Mouse (Mus musculus) lung, embryonic 16.5 days (tissue): ENCODE data around the gene Tnp2. TPM values are rescaled to one million over a fixed set of nuclear protein-coding genes. Genes with fewer than 3 reads are reported as not detected.

Experiments used
- ATAC-seq: fragments of 200-750 bp; cut with Nextera tagmentation; 2 replicates; pipeline ENCODE4 v1.8.0; 2017; ENCODE audit warnings: low read depth, mild to moderate bottlenecking, moderate library complexity
- H3K27ac ChIP-seq: fragments of 300-500 bp; sonication (generic); 2 replicates; pipeline ENCODE4 v1.5.1; 2014; ENCODE audit warnings: mild to moderate bottlenecking, control low read depth, low read length
- H3K27me3 ChIP-seq: fragments of 300-500 bp; sonication (generic); 2 replicates; pipeline ENCODE4 v1.6.1; 2014; ENCODE audit warnings: low read depth, low read length, mixed read lengths; ENCODE audit not compliant: control insufficient read depth, insufficient read depth
- H3K36me3 ChIP-seq: fragments of 300-500 bp; sonication (generic); 2 replicates; pipeline ENCODE4 v1.6.1; 2014; ENCODE audit warnings: low read length; ENCODE audit not compliant: control insufficient read depth, insufficient read depth
- H3K4me1 ChIP-seq: fragments of 300-500 bp; sonication (generic); replicated peaks from 2 replicates; pipeline ENCODE4 v1.6.1; 2014; ENCODE audit warnings: low read length, mixed read lengths; ENCODE audit not compliant: control insufficient read depth, insufficient read depth
- H3K4me2 ChIP-seq: fragments of 300-500 bp; sonication (generic); 2 replicates; pipeline ENCODE4 v1.6.1; 2014; ENCODE audit warnings: low read depth, low read length, control low read depth
- H3K4me3 ChIP-seq: fragments of 300-500 bp; sonication (generic); 2 replicates; pipeline ENCODE4 v1.5.1; 2014; ENCODE audit warnings: mild to moderate bottlenecking, low read length, control low read depth
- H3K9ac ChIP-seq: fragments of 300-500 bp; sonication (generic); 2 replicates; pipeline ENCODE4 v1.6.1; 2014; ENCODE audit warnings: low read length, control low read depth
- H3K9me3 ChIP-seq: fragments of 300-500 bp; sonication (generic); 2 replicates; pipeline ENCODE4 v1.6.1; 2016; ENCODE audit warnings: low read length; ENCODE audit not compliant: control insufficient read depth
- whole genome bisulfite sequencing: fragments of 180-500 bp; shearing (Covaris S2); extraction: QIAGEN DNeasy Blood & Tissue Kit; methylation state at CpG from one replicate; pipeline ENCODE4 v1.1.7; 2014; 5-methylcytosine and 5-hydroxymethylcytosine counted together
- polyA plus RNA-seq: library from polyadenylated mRNA; unstranded; fragments of >200 nt; fragmentation: Nextera tagmentation; extraction: Ambion mirVana; gene quantifications from 2 replicates; pipeline ENCODE4 v1.2.1, GENCODE M21; 2015

Tnp2 gene
- polyA plus RNA-seq, 1 experiment from 2014 or later, result not detected

DNA sequence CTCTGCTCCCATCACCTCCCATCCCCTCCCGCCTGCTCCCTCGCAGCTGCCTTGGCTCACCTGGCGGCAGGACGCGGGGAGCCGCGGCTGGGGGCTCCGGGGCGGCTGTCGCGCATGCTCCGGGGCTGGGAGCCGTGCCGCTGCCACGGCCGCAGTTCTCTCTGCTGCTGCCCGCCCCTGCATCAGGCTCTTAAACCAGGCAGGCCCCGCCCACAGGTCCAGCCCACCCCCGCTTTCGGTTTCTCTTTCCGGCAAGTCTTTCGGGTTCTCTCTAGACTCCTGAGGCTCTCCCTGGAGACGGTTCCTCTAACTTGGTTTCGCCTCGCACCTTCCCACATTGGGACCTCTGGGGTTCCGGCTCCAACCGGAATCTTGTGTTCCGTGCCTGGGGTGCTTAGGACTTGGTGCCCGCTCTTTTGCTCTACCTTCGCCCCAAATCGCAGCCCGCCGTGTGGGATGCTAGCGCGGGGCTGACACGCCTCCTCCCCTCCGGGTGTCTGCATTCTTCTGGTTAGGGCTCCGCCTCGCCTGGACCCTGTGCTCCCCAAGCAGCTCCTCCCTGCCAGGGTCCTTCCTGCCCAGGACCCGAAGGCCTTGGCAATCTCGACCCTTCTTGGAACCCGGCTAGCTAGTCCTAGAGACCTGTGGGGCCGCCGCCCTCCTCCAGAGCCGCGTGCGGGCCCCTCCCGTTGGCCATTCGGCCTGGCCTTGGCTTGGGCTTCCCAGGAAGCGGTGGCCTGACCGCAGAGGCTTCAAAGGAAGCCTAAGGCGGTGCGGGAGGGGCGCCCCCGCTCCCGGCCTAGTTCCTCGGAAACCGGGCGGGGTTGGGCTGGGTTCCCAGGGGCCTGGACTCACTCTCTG, 2.9 kb downstream of the Tnp2 start, which contains the start of gene Socs1:
Gene Socs1 (minus strand): TSS at position 166 of the 861 bp plus-strand sequence.
- peaks cover 37% of the 10 kb centered on the region for H3K4me1 ChIP-seq
- H3K4me3 ChIP-seq, result peak within 1 kb of the TSS; percentile 72
- peak within 1 kb of the TSS; percentile 72 for H3K4me2 ChIP-seq
- WGBS, result under 1% methylated on average over 56 of the region's 59 CpGs
- H3K27ac ChIP-seq, result peak within 1 kb of the TSS; percentile 98
- no peaks in the 10 kb centered on the region for H3K36me3 ChIP-seq
- ATAC-seq, result peak; percentile 90
- peak within 1 kb of the TSS; percentile 66 for H3K9ac ChIP-seq
- H3K27me3 ChIP-seq, result no peaks in the 10 kb centered on the region
- no peaks in the 10 kb centered on the region for H3K9me3 ChIP-seq

- Histone ChIP-seq H3K4me3 (peak overlapping the region; percentile 72), H3K4me2 (peak overlapping the region; percentile 72), H3K27ac (peak overlapping the region; percentile 98), H3K36me3 (no peaks in the 10 kb centered on the region), H3K9ac (peak overlapping the region; percentile 66), H3K27me3 (no peaks in the 10 kb centered on the region), H3K4me1 (peaks cover 42% of the 10 kb centered on the region), H3K9me3 (no peaks in the 10 kb centered on the region)
- 0% methylated on average over 53 of the region's 55 CpGs for WGBS
- ATAC-seq, result peak; percentile 80
Observed at GRCm38 (mm10) chr16:10784793-10785370, 3.6 kb downstream of the Tnp2 start.

DNA sequence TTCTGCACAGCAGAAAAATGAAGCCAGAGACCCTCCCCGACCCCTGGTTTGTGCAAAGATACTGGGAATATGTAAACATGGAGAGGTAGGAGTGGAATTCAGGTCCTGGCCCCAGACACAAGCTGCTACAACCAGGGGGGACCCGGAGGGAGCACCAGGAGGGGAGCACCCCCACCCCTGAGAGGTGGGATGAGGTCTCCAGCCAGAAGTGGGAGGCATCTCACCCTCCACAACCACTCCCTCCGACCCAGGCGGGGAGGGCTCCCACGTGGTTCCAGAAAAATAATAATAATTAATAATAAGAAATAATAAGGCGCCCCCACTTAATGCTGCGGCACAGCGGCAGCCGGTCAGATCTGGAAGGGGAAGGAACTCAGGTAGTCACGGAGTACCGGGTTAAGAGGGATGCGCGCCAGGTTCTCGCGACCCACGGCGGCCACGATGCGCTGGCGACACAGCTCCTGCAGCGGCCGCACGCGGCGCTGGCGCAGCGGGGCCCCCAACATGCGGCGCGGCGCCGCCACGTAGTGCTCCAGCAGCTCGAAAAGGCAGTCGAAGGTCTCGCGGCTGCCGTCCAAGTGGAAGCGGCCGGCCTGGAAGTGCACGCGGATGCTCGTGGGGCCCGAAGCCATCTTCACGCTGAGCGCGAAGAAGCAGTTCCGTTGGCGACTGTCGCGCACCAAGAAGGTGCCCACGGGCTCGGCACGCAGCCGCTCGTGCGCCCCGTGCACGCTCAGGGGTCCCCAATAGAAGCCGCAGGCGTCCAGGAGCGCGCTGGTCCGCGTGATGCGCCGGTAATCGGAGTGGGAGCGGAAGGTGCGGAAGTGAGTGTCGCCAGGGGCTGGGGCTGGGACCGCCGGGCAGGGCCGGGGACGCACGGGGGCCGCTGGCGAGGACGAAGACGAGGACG, 4.3 kb downstream of the Tnp2 start:
- peak overlapping the region; percentile 72 for H3K4me3 ChIP-seq
- peak overlapping the region; percentile 98 for H3K27ac ChIP-seq
- WGBS, result under 1% methylated on average over 79 of the region's 81 CpGs
- no peaks in the 10 kb centered on the region for H3K36me3 ChIP-seq
- H3K4me1 ChIP-seq, result peaks cover 42% of the 10 kb centered on the region
- H3K9ac ChIP-seq, result peak overlapping the region; percentile 66
- H3K9me3 ChIP-seq, result no peaks in the 10 kb centered on the region
- H3K27me3 ChIP-seq, result no peaks in the 10 kb centered on the region
- ATAC-seq, result peak; percentile 1
- H3K4me2 ChIP-seq, result peak overlapping the region; percentile 72

DNA sequence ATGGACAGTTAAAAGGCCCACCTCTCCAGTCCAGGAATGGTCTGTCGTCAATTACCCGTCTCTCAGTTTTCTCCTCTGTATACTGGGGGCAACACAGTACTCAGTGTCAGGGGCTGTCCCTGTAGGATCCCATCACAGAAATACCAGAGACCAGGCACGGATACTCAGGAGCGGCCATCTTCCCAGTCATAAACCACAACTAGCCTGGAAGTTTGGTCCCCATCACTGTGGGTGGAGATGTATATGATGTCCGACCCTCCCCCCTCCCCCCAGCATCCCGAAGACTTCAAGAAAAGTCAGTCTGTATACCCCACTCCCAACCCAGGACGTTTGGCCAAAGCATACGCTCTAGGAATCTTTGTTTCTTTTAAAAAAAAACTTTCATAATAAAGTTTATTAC, 5.0 kb downstream of the Tnp2 start:
- Histone ChIP-seq H3K4me2 (peak overlapping the region; percentile 72), H3K9ac (peak overlapping the region; percentile 66), H3K4me1 (peaks cover 42% of the 10 kb centered on the region), H3K27ac (no peak overlapping the region), H3K36me3 (no peaks in the 10 kb centered on the region), H3K9me3 (no peaks in the 10 kb centered on the region), H3K27me3 (no peaks in the 10 kb centered on the region), H3K4me3 (peak overlapping the region; percentile 72)
- WGBS, result 41% methylated on average over 8 of the region's 8 CpGs
- ATAC-seq, result no peak

DNA sequence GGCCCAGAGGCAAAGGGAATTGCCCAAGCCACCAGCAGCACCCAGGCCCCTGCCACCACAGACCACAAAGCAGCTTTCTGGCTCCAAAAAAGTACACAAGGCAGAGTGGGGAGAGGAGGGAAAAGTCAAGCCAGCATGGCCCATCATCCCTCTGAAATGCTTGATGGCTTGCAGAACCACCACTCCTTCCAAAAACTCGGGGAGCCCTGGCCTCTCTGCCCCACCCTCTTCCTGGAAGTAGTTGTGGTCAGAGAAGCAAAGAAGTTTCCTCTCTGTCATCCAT, 5.4 kb downstream of the Tnp2 start:
- H3K9ac ChIP-seq, result peak overlapping the region; percentile 32
- peaks cover 42% of the 10 kb centered on the region for H3K4me1 ChIP-seq
- 8% methylated on average over 1 of the region's 1 CpGs for WGBS
- H3K36me3 ChIP-seq, result no peaks in the 10 kb centered on the region
- H3K9me3 ChIP-seq, result no peaks in the 10 kb centered on the region
- no peaks in the 10 kb centered on the region for H3K27me3 ChIP-seq
- H3K27ac ChIP-seq, result no peak overlapping the region
- ATAC-seq, result no peak
- peak overlapping the region; percentile 72 for H3K4me3 ChIP-seq
- peak overlapping the region; percentile 72 for H3K4me2 ChIP-seq

- Histone ChIP-seq H3K9ac (peak overlapping the region; percentile 32), H3K4me3 (peak overlapping the region; percentile 72)
Observed at GRCm38 (mm10) chr16:10782377-10783151, 5.9 kb downstream of the Tnp2 start.

DNA sequence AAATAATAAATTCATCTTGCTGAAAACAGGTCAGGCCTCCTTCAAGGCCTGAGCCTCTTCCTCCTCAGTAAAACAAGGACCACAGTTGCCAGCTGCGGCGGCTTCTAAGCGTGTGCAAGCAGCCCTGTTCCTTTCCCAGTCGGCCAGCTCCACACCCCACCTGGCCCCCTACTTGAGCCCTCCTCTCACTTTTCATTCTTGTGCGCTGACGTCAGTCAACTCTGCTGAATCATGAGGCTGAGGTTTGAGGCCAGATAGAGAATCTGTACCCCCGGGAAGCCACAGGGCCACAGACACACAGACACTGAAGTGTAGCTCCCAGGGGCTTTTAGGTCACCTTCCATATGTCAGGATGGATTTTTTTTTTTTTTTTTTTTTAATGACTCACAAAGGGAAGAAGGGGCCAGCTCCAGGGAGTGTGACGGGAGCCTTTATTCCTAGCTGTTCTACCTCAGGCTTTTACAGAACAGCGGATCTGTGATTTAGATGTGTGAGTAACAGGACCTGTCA, 6.5 kb downstream of the Tnp2 start:
- H3K27ac ChIP-seq, result peak overlapping the region; percentile 6; the same call in 1 of the 2 replicates
- no peak overlapping the region for H3K4me3 ChIP-seq
- peak overlapping the region; percentile 72; the same call in 1 of the 2 replicates for H3K4me2 ChIP-seq
- peaks cover 37% of the 10 kb centered on the region for H3K4me1 ChIP-seq
- no peaks in the 10 kb centered on the region for H3K36me3 ChIP-seq
- 38% methylated on average over 9 of the region's 9 CpGs for WGBS
- H3K9me3 ChIP-seq, result no peaks in the 10 kb centered on the region
- no peak overlapping the region for H3K9ac ChIP-seq
- no peaks in the 10 kb centered on the region for H3K27me3 ChIP-seq
- ATAC-seq, result no peak

More at GRCm38 (mm10) chr16:10782377-10783151, 5.9 kb downstream of the Tnp2 start:
- WGBS, result 36% methylated on average over 6 of the region's 6 CpGs
- ATAC-seq, result no peak
- peaks cover 42% of the 10 kb centered on the region for H3K4me1 ChIP-seq
- H3K9me3 ChIP-seq, result no peaks in the 10 kb centered on the region
- H3K27ac ChIP-seq, result peak overlapping the region; percentile 6; the same call in 1 of the 2 replicates
- peak overlapping the region; percentile 72 for H3K4me2 ChIP-seq
- no peaks in the 10 kb centered on the region for H3K36me3 ChIP-seq
- no peaks in the 10 kb centered on the region for H3K27me3 ChIP-seq

GRCm38 (mm10) chr16:10780631-10781120, 7.8 kb downstream of the Tnp2 start:
- Histone ChIP-seq H3K27ac (peak overlapping the region; percentile 0; the same call in 1 of the 2 replicates), H3K4me2 (no peak overlapping the region), H3K4me1 (peaks cover 32% of the 10 kb centered on the region), H3K27me3 (no peaks in the 10 kb centered on the region), H3K36me3 (no peaks in the 10 kb centered on the region), H3K9ac (0 out of 2 replicates have a peak overlapping the region, but pooled peaks have one; percentile 24), H3K9me3 (no peaks in the 10 kb centered on the region), H3K4me3 (no peak overlapping the region)
- WGBS, result 73% methylated on average over 5 of the region's 5 CpGs
- ATAC-seq, result no peak
